15 mouse cellular contexts compared by ENCODE assay signal in genomic region chr3:54432605-54433004, GRCm38 (mm10).
"Had no signal": no experiment of that assay in that cellular context is flagged by ENCODE, and none has a peak within 500 bp of the region (broad histone marks: within the 10 kb centered on the region; RNA-seq: fewer than 3 reads in every experiment).

No protein-coding gene starts in this region.

- H3K9me3 ChIP-seq: limb, embryonic 13.5 days; midbrain, embryonic 15.5 days; neural tube, embryonic 13.5 days had no signal

- H3K4me2 ChIP-seq: limb, embryonic 13.5 days; midbrain, embryonic 11.5 days; midbrain, embryonic 15.5 days; neural tube, embryonic 13.5 days had no signal

- DNase-seq: kidney, adult 8-10 months; kidney, postnatal 4 days; lung, adult 18-20 months; retina, postnatal 1 day; right cerebral cortex, postnatal 4 days; spleen, adult 18-20 months; thymus, adult 18-20 months; thymus, postnatal 14 days had no signal

- H3K27me3 ChIP-seq: limb, embryonic 13.5 days; midbrain, embryonic 15.5 days; neural tube, embryonic 13.5 days had no signal

- H3K9ac ChIP-seq: limb, embryonic 13.5 days; liver, embryonic 14.5 days; midbrain, embryonic 15.5 days; neural tube, embryonic 13.5 days had no signal

- H3K4me3 ChIP-seq: layer of hippocampus, adult 2 months; limb, embryonic 13.5 days; midbrain, embryonic 15.5 days; neural tube, embryonic 13.5 days had no signal

- H3K36me3 ChIP-seq: limb, embryonic 13.5 days; midbrain, embryonic 15.5 days; neural tube, embryonic 13.5 days had no signal

- H3K4me1 ChIP-seq: midbrain, embryonic 15.5 days; neural tube, embryonic 13.5 days had no signal

- H3K27ac ChIP-seq: kidney, postnatal 0 days; layer of hippocampus, adult 2 months; limb, embryonic 13.5 days; liver, embryonic 14.5 days; midbrain, embryonic 15.5 days; neural tube, embryonic 13.5 days had no signal

- ATAC-seq: midbrain, embryonic 15.5 days had no signal
